Mouse (Mus musculus) spleen, postnatal 36 days (tissue): ENCODE data around the gene Olfr1477.
"Not testable (repeated sequence)": the region's sequence is repeated elsewhere in the genome, so short reads cannot be mapped to it uniquely, and the experiment has no call there.

ENCODE experiments used
- DNase-seq, 2 experiments: peaks; one replicate each; pipeline ENCODE4 v3.0.0; 2022; ENCODE audit warnings: low spot score in 2 of 2, mixed read lengths in 1 of 2

Olfr1477 gene

DNA sequence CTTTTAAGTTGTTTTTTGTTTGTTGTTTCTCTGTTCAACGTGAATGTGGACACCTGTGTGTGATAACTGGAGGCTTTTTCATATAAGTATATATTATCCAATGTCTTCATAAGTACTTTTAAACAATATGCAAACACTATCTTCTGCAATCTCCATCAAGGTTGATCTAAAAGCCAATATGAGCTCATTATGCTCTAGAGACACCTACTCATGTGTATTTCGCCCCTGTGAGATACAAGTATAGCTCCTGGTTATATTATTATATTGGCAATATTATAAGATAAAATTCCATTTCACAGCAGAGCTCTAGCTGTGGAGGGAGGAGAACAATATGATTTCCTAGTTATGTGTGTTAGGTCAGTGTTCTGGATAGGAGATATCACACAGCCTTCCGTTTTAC, at the start of gene Olfr1477:
Olfr1477 (plus strand) TSS at position 301 of the 400 bp plus-strand sequence.
- no peak for DNase-seq

DNA sequence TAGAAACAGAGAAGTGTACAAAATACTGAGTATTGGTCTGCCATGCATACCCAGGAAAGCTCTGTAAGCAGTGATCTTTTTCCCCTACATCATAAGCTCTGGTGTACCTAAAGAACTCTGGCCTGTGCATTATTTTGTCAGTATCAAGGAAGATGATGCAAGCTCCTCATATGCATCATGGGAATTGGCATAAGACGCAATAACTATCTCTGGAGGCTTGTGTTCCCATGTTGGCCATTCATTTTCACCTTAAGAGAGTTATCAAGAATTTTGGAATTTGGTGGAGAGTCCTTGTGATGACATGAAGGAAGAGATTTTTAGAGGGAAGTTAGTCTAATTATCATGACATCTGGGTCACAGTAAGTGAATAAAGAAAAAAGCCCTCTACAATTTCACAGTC, 44.4 kb upstream of the Olfr1477 start, which contains the start of gene Olfr1472:
Olfr1472 (minus strand) TSS at position 101 of the 400 bp plus-strand sequence.
- no peak for DNase-seq

DNA sequence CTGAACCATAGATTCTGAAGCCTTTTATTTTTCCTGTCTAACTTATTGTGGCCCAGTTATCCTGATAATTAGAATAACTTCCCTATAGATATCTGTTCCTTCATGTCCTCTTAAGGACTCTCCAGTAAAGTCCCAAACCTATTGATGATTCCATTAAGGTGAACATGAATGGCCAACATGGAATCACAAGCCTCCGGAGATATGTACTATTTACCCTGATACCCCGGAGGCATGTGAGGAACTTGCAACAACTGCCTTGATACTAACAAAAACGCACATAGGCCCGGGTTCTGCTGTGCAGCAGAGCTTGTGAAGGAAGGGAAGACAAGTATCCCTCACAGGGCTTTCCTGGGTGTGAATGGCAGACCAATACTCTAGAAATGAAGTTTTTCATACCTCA, 31.1 kb upstream of the Olfr1477 start, which contains the start of gene Olfr1474:
Olfr1474 (plus strand) TSS at position 301 of the 400 bp plus-strand sequence.
- DNase-seq, result not testable (repeated sequence)

DNA sequence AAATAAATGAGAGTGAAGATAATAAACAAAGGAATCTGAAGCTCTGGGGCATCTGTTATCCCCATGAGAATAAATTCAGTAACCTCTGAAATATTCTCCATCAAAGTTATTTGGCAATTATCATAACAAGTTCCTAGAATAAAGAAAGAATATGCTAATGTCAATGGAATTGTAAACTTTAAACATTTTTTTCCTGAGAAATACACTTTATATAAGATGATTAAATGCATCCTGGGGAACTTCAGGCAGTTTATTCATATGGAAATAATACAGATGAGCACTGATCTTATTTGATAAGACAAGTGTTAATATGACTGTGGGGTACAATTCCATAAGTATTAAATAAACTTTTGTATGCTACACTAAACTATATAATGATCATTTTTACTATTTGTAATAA, 20.2 kb upstream of the Olfr1477 start, which contains the start of gene Olfr1475:
Olfr1475 (minus strand) TSS at position 101 of the 400 bp plus-strand sequence.
- no peak for DNase-seq

DNA sequence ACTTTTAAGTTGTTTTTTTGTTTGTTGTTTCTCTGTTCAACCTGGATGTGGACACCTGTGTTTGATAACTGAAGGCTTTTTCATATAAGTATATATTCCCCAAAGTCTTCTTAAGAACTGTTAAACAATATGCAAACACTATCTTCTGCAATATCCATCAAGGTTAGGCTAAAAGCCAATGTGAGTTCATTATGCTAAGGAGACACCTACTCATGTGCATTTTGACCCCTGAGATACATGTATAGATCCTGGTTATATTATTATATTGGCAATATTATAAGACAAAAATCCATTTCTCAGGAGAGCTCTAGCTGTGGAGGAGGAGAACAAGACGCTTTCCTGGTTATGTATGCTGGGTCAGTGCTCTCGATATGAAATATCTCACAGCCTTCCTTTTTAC, 27.3 kb downstream of the Olfr1477 start, which contains the start of gene Olfr1480:
Olfr1480 (plus strand) TSS at position 301 of the 400 bp plus-strand sequence.
- DNase-seq, result no peak
